Mouse (Mus musculus) gastrocnemius, postnatal 10 days (tissue): ENCODE data around the gene Map3k12. TPM values are rescaled to one million over a fixed set of nuclear protein-coding genes. Genes with fewer than 3 reads are reported as not detected.

Source experiments
- DNase-seq: peaks from one replicate; pipeline ENCODE4 v3.0.0; 2021; ENCODE audit warnings: mixed read lengths
- long read RNA-seq, 2 experiments: library from polyadenylated mRNA; stranded (forward); transcript quantifications; one replicate each; pipeline ENCODE4 v2.0.0; 2021
- total RNA-seq, 2 experiments: library from RNA; stranded (reverse); gene quantifications; 2 replicates each; pipeline ENCODE4 v1.2.3; 2021

The Map3k12 gene
- total RNA-seq = 1 to 10 TPM; 3.8 to 4.9 TPM
- long read RNA-seq, experiment 1, full-length matches to known transcripts = 1 of 4 reads
- long read RNA-seq, experiment 1, partial matches to known transcripts = 1 of 4 reads
- long read RNA-seq, experiment 1, other reads (novel, unspliced or antisense) = 2 of 4 reads
- long read RNA-seq, experiment 2, partial matches to known transcripts = 0 of 2 reads
- long read RNA-seq, experiment 2, other reads (novel, unspliced or antisense) = 2 of 2 reads

GRCm38 (mm10) chr15:102516728-102517404, at the start of gene Map3k12:
TSS of gene Map3k12 (minus strand) at chr15:102517064.
- peak; percentile 71 for DNase-seq

GRCm38 (mm10) chr15:102563681-102564080, 46.8 kb upstream of the Map3k12 start:
- DNase-seq = no peak

- no peak for DNase-seq
These were observed 46.2 kb upstream of the Map3k12 start for GRCm38 (mm10) chr15:102563061-102563460.

- DNase-seq = no peak
These were observed 45.6 kb upstream of the Map3k12 start for GRCm38 (mm10) chr15:102562491-102562890.

- no peak for DNase-seq
These were observed 40.7 kb upstream of the Map3k12 start for GRCm38 (mm10) chr15:102557580-102557979.

- no peak for DNase-seq
These were observed 38.7 kb upstream of the Map3k12 start for GRCm38 (mm10) chr15:102555581-102555980.

GRCm38 (mm10) chr15:102552599-102552998, 35.7 kb upstream of the Map3k12 start:
- DNase-seq = no peak

GRCm38 (mm10) chr15:102547478-102547877, 30.6 kb upstream of the Map3k12 start:
- DNase-seq = no peak

GRCm38 (mm10) chr15:102546677-102547427, 30.0 kb upstream of the Map3k12 start:
- peak; percentile 49 for DNase-seq

GRCm38 (mm10) chr15:102546246-102546645, 29.4 kb upstream of the Map3k12 start:
- DNase-seq = no peak

GRCm38 (mm10) chr15:102544801-102545200, 27.9 kb upstream of the Map3k12 start:
- DNase-seq = no peak

- DNase-seq = no peak
These were observed 17.1 kb upstream of the Map3k12 start for GRCm38 (mm10) chr15:102533926-102534325.

GRCm38 (mm10) chr15:102532106-102532900, 15.4 kb upstream of the Map3k12 start:
- DNase-seq = no peak

GRCm38 (mm10) chr15:102531586-102531985, 14.7 kb upstream of the Map3k12 start:
- no peak for DNase-seq

- no peak for DNase-seq
These were observed 13.7 kb upstream of the Map3k12 start for GRCm38 (mm10) chr15:102530566-102530965.

GRCm38 (mm10) chr15:102528396-102528795, 11.5 kb upstream of the Map3k12 start:
- no peak for DNase-seq

GRCm38 (mm10) chr15:102527936-102528335, 11.1 kb upstream of the Map3k12 start:
- no peak for DNase-seq

GRCm38 (mm10) chr15:102526111-102527002, 9.5 kb upstream of the Map3k12 start:
- DNase-seq = no peak

GRCm38 (mm10) chr15:102524892-102525485, 8.1 kb upstream of the Map3k12 start, which contains the start of gene Npff:
TSS of gene Npff (minus strand) at chr15:102524942.
- DNase-seq = peak; percentile 74

GRCm38 (mm10) chr15:102521480-102521879, 4.6 kb upstream of the Map3k12 start:
- DNase-seq = no peak

- DNase-seq = no peak
These were observed 3.6 kb upstream of the Map3k12 start for GRCm38 (mm10) chr15:102520416-102520815.
